Mouse (Mus musculus): ENCODE data around the gene Slco3a1.
"Not testable (repeated sequence)": the region's sequence is repeated elsewhere in the genome, so short reads cannot be mapped to it uniquely, and the experiment has no call there.

Gene Slco3a1

DNA sequence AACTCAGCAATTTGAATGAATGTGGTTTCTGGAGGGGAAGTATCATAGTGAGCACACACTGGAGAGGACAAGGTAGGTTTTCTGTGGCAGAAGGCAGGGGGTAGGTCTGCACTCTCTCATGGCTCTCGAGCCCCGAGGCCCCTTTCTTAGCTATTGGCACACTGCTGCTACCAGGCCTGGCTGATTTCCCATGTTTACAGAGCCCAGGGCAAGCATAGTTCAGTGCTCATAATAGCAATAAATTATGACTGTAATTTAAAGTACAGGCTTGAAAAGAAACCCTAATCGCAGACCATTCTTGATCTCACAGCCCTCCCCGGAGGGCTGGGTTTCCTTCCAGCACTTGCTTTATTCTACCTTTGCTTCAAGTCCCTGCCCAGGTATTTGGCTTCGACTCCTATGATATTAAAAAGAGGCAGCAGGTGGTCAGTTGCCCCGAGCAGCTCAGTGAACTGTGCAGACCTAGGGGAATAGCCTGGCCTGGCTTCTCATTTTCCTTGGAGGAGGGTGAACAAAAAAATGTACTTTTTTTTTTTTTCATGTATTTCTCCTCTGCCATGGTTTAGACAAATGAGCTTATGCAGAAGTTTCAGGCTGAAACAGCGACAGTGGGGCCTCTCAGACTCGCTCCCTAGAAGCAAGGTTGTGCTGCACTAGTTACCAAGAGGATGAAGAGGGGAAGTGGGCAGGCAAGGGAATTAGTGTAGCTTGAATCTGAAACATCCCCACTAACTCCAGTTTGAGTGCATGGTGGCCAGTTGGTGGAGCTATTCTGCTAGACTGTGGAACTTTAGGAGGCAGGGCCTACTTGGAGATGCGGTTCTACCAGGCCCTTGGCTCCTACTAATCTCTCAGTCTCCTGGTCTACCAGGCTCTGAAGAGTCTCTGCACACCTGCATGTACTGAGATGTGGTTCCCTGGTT is 130.4 kb downstream of the Slco3a1 start:
- peak; percentile 30 for DNase-seq

DNA sequence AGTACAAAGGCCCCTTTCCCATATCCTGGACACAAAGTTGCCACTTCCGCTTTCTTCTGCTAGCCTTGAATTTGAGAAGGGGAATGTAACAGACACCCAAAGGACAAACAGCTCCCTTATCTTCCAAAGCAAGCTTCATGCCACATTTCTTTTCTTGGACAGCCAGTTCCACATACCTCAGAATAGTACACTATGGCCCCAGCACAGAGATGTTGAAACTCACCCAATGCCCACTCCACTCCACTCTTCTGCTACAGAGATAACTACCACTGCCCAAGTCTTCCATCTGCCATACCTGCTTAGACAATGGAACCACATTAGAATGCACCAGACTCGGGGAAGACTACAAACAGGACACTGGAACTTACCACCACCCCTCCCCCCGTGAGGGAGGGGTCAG is 131.3 kb downstream of the Slco3a1 start:
- no peak for DNase-seq

DNA sequence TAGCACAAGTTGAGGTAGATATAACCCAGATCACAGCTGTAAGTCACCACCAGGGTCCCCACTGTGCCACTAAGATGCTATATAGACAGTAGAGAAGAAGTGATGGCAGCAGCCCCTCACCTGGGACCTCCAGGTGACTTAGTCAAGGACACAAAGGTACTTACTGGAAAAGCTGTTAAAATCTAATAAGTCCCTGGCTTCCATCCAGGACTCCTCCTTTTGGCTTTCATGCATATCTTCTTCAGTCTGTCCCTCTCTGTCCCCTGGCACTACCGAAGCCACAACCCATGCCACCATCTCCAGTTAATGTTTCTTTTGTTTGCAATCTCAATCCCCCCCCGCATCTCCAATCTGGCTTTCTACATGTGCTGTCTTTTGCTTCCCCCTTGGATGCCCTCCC is 131.8 kb downstream of the Slco3a1 start:
- DNase-seq: no peak

DNA sequence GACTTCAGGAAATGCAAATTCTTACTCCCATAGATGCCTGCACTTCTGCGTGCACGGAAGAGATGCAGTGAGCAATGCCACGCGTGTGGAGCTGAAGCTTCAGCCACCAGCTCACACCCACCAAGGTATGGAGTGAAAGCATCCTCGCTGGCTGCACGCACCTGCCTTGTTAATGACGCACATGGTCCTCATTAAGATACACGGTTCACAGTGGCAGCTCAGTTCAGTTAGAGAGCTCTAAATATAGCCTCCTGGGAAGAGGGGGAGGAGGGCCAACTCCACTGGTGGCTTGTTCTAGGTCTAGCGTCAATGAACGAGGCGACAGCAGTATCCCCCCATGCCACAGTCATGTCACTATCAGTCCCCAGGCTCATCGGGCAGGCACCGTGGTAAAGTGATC is 132.6 kb downstream of the Slco3a1 start:
- peak; percentile 11 for DNase-seq

DNA sequence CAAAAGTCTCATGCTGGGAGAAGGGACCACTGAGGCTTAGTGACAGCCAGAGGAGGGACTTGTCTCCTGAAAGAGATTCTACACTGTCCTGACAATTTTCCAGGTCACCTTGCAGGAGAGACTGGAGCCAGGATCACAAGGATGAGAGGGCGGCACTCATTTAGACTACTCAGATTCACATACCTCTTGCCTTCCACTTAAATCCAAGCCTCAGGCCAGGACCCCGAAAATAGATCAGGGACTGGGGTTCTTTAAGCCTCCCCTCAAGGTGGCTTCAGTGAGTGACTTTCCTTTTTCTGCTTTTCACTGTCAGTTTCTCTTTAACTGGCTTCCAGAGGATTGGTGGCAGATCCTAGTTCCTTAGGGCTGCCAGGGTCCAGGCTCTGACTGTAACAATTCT is 133.0 kb downstream of the Slco3a1 start:
- DNase-seq: no peak

DNA sequence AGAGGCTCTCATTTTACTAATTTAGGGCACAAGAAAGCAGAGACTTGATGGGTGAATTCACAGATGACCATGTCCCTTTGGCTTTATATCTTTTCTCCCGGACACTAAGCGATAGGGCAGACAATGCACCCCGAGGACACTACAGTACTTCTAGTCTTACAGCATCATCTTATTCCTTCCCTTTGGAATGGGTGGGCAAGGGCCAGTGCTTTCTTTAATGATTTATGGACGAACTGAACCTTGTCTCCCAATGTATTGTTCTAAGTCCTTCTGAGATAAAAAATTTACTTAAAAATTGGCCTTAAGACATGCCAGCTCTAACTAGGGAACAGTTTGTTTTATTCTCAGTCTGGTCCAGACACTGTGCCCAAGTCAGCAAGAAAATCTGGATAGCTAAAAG is 134.9 kb downstream of the Slco3a1 start:
- DNase-seq: no peak

DNA sequence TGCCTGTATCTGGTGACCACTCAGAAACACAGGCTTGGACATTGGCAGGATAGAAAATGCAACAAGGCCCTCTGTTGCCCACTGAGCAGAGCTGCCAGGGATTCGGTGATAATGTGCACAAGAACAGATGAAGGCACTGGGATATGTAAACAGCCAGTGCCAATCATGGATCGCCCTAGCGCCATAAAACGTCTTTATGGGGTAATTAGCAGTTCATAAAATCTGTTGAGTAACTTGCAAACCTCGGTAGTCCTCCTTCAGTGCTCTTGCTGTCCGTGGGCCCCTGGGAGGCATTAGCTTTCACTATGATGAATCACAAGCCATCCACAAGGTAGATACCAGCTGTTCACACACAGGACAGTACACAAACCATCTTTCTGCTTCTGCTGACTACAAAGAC is 137.6 kb downstream of the Slco3a1 start:
- no peak for DNase-seq

DNA sequence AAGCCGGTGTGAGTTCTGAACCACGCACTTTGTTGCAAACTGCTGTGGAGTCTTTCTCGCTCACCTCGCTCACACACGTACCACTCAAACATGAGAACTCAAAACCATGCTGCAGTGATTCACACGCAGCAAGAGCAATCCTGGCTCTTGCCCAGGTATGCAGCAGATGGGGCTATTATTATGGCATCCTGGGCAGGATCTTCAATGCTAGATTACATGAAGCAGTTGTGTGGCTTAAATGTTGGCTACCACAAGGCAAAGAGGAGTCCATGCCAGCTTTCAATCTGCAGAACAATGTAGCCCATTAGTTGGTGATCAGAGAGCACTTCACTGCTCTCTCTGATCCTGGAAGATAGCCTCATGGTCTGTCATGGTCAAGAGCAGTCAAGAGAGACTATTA is 139.3 kb downstream of the Slco3a1 start:
- DNase-seq: no peak

DNA sequence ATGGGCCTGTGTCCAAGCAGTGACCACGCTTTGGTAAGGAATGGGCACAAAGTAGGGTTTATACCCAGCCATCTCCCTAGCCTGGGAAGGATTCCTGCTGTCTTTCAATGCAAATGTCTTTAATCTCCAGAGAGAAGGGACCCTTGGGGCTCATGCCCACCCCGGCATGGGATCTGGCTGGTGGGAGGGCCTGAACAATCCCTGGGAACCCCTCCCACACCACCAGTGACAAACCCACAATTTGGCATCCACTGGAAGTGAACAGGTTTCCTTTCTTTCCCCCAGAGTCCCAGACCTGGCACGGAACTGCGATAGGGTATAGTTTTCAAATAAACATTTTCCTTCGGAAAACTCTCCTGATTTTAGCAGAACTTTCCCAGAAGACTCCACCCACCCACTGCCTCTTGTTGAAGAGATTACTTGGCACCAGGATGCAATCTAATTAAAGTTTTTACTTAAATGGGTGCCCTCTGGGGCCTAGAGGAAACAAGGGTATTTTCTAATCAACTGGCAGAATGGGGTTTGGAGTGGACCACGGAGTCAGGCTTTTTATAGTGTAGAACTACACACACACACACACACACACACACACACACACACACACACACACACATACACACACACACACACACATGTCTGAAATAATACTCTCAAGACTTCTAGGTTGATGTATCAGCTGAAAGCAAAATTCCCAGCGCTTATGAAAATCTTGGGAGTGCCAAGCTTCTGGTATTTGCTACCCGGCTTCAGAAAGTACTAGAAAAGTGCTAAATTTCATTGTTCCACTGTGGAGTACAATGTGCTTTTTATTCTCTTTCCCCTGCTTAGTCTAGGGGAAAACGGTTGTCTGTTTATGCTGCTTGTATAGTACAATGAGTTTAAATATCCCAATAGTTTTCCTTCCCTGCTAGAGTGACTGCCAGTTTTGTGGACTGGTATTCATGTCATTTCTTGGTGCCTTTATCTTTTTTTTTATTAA is 140.6 kb downstream of the Slco3a1 start:
- no peak for DNase-seq

DNA sequence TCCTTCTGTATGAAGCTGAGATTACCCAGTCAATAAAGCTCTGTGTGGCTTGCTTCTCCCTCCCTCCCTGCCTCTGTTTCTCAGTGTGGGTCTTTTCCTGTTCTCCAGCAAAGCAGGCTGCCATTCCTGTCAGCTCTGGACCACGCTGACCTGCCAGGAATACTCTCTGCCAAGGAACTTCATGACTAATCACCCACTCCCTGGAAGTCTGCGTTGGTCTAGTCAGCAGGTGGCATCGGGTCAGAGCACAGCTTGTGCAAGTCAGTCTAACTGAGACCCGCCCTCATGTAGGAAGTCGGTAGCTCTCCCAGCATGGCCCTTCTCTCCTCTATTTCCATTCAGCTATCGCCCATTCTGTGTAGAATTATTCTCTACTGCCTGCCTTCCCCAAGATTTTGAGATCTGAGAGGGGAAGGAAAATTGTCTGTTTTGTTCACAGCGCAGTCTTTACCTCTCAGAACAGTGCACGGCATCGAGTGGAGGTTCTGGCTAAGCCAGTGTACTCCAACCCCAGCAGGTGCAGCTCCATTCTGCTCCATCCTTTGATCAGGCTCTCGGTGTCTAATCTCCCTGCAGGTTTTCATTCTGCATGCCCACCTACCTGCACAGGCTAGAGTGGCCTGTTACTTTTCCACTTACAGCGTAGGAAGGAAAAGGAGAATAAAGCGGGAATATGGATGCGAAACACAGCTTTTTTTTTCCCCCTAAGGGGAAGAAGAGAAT is 145.8 kb downstream of the Slco3a1 start:
- DNase-seq: no peak

DNA sequence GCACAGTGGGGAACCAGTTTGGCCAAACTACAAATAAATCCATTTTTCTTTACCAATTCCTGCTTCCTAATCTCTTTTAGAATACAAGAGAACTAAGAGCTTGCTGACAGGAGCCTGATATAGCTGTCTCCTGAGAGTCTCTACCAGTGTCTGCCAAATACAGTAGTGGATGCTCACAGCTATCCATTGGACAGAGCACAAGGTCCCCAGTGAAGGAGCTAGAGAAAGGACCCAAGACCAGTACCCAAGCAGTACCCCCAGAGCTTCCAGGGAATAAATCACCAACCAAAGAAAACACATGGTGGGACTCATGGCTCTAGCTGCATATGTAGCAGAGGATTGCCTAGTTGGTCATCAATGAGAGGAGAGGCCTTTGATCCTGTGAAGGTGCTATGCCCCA is 146.7 kb downstream of the Slco3a1 start:
- DNase-seq: not testable (repeated sequence)

DNA sequence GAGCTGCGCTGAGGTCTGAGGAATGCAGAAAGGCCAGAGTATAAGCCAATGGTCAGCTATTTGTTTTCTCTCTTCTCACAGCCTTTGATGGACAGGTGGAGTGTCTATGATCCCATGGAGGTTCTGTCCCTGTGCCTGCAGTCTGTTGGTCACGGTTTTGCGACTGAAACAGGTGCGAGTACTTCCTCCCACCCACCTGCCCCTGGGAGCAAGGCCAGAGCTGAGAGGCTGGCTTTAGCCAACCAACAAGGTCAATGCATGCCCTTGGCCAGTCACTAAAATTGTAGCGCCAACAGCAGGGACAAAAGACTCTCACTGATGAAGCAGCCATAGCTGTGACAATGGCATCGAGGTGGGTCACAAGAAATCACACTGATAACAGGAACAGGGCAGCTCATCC is 154.9 kb downstream of the Slco3a1 start:
- no peak for DNase-seq

DNA sequence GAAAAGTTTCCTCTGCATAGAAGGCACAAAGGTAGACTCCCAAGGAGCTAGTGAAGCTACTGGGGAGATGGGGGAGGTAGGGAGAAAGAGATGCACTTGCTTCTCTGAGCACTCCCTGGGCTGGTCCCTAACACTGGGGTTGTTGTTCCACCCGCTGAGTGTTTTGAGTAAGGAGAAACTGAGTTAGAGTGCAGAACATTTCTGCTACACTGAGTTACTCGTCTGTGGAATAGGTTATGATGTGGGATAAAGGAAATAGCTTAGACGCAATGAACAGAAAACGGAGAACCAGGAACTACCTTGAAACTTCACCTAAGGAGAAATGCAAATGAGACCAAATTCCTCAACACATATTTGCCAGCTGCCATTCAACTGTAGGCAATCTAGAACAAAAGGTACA is 155.4 kb downstream of the Slco3a1 start:
- no peak for DNase-seq

DNA sequence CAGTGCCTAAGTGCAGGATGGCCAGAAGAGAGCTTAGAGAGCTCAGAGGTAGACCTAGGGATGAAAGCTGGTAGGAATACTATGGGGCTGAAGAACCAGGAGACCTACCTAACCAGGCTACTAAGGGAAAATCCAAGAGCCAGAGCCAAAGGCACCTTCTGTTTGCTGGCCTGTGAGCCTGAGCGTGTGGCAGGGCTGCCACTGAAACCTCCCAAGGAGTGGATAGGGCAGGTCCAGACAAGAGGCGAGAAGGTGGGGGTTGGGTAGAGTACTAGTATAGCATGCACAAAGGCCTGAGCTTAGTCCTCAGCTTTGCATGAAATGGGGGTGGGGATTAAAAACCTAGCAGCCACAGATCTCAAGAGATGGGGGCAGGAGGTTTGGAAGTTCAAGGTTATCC is 156.3 kb downstream of the Slco3a1 start:
- no peak for DNase-seq

DNA sequence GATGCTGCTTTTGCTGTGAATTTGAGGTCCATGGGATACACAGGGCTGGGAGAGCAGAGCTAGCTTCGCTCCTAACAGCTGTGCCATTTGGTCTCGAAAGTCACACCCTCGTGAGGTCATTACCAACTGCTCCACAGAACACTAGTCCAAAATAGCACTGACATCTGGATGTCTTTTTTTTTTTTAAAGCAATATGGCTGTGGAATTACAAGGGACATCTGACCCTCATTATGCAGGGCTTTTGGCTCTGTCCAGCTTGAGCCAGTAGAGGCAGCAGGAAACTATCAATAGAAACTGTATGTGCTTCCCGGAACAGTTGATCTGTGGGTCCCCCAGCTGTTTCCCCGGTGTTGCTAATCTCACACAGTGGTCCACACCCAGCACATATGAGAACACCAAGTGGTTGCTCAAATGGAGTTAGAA is 163.1 kb downstream of the Slco3a1 start:
- DNase-seq: no peak

DNA sequence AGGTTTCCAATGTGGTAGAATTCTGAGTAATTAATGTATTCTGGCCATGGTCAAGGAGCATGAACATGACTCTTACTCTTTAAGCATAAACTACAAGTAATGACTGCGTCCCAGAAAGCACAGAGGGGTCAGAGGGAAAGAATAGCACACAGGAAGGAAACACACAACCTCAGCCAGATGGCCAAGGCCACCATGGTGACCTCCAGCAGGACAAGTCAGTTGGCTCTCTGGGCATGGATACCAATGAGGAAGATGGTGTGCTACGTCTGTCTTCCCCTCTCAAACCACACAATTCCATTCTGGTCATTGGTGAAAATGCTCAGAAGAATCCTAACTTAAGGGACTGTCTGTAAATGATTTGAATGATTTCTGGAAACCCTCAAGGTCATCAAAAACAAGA is 165.0 kb downstream of the Slco3a1 start:
- no peak for DNase-seq

DNA sequence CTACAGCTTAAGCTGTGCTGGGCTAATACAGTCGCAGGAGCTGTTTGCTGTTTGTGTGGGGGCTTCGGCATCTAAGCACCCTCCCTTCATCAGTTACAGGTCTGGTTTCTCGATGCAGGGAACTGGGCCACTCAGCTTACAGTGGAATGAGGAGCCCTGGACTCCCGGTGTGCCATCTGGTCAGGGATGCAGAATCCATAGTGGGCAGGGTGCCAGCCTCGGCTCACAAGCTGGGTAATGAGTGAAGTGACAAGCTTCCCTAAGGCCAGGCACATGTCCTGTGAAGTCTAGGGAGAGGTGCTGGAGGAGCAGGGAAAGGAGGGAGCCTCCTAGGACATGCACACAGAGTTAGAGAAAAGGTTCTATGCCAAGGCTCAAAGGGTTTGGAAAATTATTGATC is 168.3 kb downstream of the Slco3a1 start:
- DNase-seq: peak; percentile 89

DNA sequence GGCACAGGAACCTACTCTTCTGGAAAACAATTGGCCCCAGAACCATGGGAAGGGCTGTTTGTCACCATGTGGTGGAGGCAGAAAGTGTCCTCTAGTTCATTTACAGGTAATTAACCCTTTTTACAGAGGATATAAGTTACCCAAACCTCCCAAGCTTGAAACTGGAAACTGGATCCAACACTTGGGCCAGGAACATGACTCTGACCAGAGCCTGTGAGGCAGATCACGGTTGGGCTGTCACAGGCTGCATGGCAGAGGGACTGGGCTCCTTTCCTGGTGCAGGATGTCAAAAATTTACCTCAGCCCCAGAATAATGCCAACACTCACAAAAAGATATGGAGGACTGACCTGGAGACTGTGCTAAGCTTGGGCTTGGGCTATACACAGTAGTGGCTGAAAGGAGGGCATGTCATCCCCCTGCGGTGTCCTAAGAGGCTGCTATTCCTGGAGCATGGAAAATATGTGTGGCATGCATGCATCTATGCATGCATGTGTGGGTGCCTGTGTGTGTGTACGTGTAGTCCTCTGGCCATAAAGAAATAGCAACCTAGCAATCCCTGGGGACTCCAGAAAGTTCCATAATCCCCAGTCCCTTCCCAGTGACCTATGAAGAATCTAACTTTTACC is 171.4 kb downstream of the Slco3a1 start:
- no peak for DNase-seq

DNA sequence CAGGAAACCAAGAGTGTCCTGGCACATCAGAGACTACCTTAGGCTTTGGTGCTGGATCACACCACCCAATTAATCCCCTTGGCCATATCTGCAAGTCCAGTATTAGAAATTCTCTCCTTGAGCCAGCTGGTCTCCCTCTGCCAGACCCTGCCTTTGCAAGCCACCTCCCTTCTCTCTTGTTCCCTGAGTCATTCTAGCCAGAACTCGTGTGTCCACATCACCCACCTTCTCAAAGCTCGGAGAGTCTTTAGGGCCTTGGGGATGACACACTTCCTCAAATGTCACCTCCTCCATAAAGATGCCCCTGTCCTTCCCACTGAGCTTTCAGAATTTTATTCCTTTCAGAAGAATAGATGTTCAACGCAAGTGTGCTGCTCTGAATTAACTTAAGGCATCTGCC is 172.3 kb downstream of the Slco3a1 start:
- no peak for DNase-seq

DNA sequence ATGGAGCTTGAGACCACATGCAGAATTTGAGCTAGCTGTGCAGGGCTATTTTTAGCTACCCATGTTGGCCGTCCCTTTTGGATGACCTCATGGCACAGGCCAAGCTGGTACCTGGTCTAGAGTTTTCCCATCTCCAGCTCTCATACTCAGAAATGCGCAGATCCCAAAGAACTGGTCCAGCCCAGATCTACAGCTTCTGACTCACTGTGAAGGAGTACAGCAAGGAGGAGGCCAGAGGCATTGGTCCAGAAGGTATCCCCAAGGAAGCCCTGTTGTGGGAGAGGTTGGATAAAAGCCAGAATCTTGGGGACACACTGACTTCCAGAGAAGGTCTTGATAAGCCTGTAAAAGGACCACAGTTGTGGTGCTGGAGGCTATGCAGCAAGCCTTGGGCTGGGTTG is 172.7 kb downstream of the Slco3a1 start:
- DNase-seq: no peak

DNA sequence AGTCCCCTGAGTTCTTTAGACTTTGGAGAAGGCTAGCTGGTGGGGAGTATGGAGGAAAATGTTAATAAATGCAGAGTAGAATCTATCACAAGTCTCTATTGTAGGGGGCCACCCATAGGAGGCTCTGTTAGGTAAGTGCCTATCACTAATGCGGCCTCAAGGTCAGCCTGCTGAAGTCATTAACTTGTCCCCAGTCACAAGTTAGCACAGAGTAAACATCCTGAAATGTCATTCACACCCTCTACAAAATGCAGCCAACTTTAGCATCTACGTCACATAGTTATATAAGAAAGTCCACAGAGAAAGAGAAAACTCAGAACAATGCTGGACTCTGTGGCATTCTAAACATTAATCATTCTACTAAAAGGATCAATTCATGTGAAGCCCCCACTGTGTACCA is 173.5 kb downstream of the Slco3a1 start:
- DNase-seq: no peak

DNA sequence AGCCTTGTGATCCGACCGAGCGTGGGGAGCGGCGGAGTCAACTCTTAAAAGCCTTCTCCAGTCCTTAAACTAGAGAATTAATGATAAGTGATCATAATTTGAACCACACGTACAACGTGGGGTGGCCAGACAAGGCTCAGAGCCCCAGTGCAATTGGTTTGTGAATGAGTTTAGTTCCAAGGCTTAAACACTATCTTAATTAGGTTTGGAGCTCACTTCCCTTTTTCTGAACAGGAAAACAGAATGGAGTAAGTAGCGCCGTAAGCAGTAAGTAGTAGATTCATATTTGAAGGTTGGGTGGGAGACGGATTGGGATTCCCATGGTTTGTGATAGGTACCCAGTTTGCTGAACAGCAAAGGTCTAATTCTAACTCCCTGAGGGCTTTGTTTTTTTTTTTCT is 176.7 kb downstream of the Slco3a1 start:
- no peak for DNase-seq

All from retina, postnatal 1 day (tissue).